Mouse (Mus musculus) ES-Bruce4 (cell line): ENCODE measurements around the gene Gm5485.

ENCODE experiments used
- CTCF ChIP-seq: IDR thresholded peaks from one replicate; pipeline ENCODE4 v1.8.1; 2011; ENCODE audit warnings: low read depth, low read length
- POLR2A ChIP-seq: IDR thresholded peaks from one replicate; pipeline ENCODE4 v1.8.1; 2011; ENCODE audit warnings: low read length; ENCODE audit not compliant: insufficient read depth

DNA sequence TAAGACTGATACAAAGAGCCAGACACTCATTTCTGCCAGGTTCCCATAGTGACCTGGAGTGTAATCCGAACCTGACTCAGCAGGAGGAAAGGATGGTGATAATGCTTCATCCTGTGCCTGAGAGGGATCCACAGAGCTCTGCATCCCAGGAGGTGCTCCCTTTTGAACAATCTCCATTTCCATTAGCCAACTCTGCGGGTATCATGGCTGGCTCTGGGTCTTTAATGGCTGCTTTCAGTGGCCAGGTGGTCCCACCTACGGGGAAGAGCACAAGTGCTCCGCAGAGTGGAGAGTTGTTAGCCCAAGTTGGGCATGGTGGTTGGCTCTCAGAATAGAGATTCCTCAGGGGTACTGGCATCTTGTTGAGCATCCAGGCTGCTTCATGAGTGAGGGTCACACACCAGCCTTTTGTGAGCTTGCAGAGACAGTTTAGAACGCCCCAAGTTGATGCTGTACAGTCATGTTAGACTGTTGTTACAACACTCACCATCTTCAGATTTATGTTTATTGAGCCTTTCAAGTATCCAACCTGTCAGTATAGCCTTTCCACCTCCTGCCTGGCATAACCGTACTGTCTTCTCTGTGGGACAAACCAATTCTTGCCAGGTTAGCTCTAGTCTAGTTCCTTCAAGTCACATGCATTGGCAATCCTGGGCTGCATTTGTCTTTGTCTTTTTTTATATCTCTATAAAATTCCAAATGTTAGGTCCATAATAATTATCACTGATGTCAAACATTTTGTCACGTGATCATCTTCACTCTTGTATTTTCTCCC, 38.3 kb downstream of the Gm5485 start:
- no peak for TF ChIP-seq CTCF
- no peak for TF ChIP-seq POLR2A
